Mouse (Mus musculus) bone marrow macrophage, adult 2 months (primary cell): ENCODE data around the gene Slc41a2. TPM values are rescaled to one million over a fixed set of nuclear protein-coding genes. Genes with fewer than 3 reads are reported as not detected.

ENCODE experiments used
- H3K27ac ChIP-seq: 2 replicates; pipeline ENCODE4 v1.5.1; 2012; ENCODE audit warnings: low read depth, low read length; ENCODE audit not compliant: insufficient read depth
- H3K4me1 ChIP-seq: 2 replicates; pipeline ENCODE4 v1.6.1; 2012; ENCODE audit warnings: low read length; ENCODE audit not compliant: control insufficient read depth, insufficient read depth
- H3K4me3 ChIP-seq: 2 replicates; pipeline ENCODE4 v1.5.1; 2012; ENCODE audit warnings: mild to moderate bottlenecking, low read length, moderate library complexity; ENCODE audit not compliant: insufficient read depth
- CTCF ChIP-seq: IDR thresholded peaks from 2 replicates; pipeline ENCODE4 v1.5.1; 2012; ENCODE audit warnings: low read depth, mild to moderate bottlenecking, low read length, moderate library complexity
- POLR2A ChIP-seq: IDR thresholded peaks from 2 replicates; pipeline ENCODE4 v1.6.1; 2012; ENCODE audit warnings: mild to moderate bottlenecking, low read depth, low read length, borderline replicate concordance
- polyA plus RNA-seq: library from polyadenylated mRNA; stranded (reverse); fragments of >200 nt; gene quantifications from 2 replicates; pipeline ENCODE4 v1.2.4, GENCODE M21; 2012; ENCODE audit not compliant: missing spikeins, insufficient read depth, insufficient read length

Gene Slc41a2
- polyA plus RNA-seq, 1 experiment: 18.8 TPM

DNA sequence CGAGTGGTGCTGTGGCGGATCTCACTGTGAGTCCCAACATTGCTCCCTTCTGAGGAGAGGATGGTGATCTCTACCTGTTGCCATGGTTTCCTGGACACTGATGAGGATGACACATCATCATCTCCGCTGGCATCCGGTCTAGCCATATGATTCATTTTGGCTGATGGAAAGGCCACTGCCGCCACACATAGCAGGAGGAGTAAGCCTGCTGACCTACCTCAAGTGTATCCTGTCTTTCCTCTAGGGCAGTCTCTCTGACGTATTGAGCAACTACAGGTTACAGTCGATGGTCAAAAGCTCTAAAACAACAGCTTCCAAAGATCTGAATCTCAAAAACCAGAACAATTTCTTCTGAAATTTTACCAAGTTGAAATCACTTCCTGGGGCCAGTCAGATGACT lies 16.8 kb downstream of the Slc41a2 start:
- Histone ChIP-seq H3K27ac (peak overlapping the region; percentile 93), H3K4me1 (peaks cover 38% of the 10 kb centered on the region), H3K4me3 (no peak overlapping the region)
- no peak for TF ChIP-seq POLR2A
- TF ChIP-seq CTCF: no peak

DNA sequence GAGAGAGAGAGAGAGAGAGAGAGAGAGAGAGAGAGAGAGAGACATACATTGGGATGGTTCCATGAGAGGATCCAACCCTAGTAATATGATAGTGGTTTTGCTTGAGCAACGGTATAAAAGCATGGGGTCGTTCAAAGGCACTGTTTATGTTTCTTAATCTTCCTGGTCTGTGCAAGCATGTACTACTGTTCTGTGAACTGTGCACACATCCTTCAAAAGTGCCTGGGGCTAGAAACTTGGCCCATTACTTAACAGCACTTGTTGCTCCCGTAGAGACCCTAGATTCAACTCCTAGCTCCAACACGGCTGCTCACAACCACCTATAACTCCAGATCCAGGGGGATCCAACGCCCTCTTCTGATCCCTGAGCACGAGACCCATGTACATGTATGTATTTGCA lies 17.3 kb downstream of the Slc41a2 start:
- peaks cover 42% of the 10 kb centered on the region for H3K4me1 ChIP-seq
- no peak overlapping the region for H3K4me3 ChIP-seq
- TF ChIP-seq POLR2A (no peak), CTCF (no peak)
- peak overlapping the region; percentile 93 for H3K27ac ChIP-seq

DNA sequence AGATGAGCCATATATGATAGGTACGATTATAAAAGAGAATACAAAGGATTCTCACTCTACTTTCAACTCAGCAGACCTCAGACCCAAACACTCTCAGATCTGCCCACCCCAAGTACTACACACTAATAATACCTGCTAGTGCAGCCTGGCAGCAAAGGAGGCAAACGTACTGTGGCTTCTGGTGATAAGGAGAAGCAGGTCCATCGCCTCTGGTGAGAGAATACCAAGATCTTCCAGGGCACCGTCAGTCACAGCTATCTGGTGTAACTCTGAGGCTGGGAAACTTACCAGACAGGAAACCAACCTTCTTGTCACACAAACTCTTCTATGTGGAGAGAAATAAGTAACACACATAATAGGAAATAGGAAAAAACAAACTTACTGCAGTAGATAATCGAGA lies 24.6 kb downstream of the Slc41a2 start:
- H3K4me3 ChIP-seq: no peak overlapping the region
- TF ChIP-seq CTCF (no peak), POLR2A (no peak)
- H3K27ac ChIP-seq: no peak overlapping the region
- peaks cover 8% of the 10 kb centered on the region for H3K4me1 ChIP-seq

DNA sequence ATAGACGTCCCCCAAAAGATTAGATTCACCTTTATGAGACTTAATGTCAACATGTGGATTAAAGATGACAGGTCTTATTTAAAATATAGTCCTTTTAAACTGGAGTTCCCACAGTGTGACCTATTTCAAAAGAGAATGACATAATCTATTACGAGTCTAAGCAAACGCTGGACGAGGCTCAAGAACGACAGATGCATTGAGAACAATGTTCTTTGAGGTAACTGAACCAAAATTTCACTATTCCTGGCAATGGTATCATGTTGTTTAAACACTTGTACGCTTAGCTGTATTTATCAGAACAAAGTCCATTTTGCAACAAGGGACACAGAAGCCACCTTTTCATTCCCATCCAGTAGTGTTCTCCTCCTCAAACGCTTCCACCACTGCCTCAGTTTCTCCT lies 27.3 kb downstream of the Slc41a2 start:
- Histone ChIP-seq H3K4me1 (peaks cover 3% of the 10 kb centered on the region), H3K4me3 (no peak overlapping the region), H3K27ac (no peak overlapping the region)
- TF ChIP-seq POLR2A (no peak), CTCF (no peak)

DNA sequence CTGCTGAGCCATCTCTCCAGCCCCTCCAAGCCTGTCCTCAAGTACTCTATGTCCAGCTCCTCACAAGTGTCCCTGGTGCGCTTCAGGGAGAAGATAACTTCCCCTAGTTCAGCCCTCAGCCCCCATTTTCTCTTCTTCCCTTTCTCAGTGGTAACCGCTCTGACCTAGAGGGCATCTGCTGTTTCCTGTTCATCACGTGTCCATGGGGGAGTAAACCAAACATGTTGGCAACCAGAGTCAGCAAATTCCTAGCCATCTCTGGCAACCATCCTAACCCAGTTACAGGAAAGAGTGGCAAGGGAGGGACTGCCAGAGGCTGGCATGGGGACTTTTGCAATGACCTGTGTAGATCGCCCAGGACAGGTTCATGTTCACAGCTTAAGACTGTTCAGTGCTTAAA lies 36.0 kb downstream of the Slc41a2 start:
- Histone ChIP-seq H3K27ac (peak overlapping the region; percentile 99), H3K4me1 (peaks cover 34% of the 10 kb centered on the region), H3K4me3 (peak overlapping the region; percentile 32)
- TF ChIP-seq CTCF (no peak), POLR2A (no peak)

DNA sequence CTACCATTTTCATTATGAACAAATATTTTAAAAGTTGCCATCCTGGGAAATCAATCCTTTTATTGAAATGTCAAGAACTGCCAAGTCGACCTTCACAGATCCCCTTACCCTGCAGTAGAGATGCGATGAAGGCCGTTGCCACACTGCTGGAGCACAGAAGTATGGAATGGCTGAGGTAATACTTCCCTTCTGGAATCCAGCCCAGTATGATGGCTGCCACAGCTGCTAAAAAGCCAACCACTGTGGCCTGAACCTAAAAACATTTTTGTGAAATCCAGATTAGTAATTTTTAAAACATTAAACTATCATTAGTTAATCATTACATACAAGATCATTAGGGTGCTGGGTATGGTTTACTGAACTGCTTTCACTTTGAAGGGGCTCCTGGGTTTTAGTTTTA lies 36.6 kb downstream of the Slc41a2 start:
- H3K4me1 ChIP-seq: peaks cover 34% of the 10 kb centered on the region
- H3K4me3 ChIP-seq: no peak overlapping the region; the same call in 1 of the 2 replicates
- no peak for TF ChIP-seq POLR2A
- no peak for TF ChIP-seq CTCF
- H3K27ac ChIP-seq: peak overlapping the region; percentile 99

DNA sequence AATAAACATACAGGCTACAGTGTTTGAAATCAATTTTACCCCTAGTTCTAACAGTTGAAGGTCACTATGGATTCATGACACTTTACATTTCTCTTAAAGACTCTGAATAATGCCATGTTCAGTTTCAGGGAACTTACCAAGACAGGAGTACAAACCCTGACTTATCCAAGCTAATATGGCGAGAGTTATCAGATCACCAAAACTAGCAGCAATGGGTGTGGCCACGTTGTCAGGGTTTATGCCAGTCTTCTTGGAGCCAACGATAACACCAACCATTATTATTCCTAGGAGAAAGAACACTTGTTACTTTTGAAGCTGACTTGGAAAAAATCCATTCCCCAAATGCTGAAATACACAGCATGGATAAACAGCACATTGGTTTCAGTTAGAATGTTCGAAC lies 40.7 kb downstream of the Slc41a2 start:
- Histone ChIP-seq H3K4me1 (peaks cover 28% of the 10 kb centered on the region), H3K4me3 (no peak overlapping the region), H3K27ac (no peak overlapping the region)
- TF ChIP-seq POLR2A: no peak
- no peak for TF ChIP-seq CTCF

- Histone ChIP-seq H3K27ac (no peak overlapping the region), H3K4me3 (no peak overlapping the region), H3K4me1 (peaks cover 13% of the 10 kb centered on the region)
- TF ChIP-seq CTCF: no peak
- no peak for TF ChIP-seq POLR2A
These were observed 42.9 kb downstream of the Slc41a2 start for GRCm38 (mm10) chr10:83294746-83295145.

DNA sequence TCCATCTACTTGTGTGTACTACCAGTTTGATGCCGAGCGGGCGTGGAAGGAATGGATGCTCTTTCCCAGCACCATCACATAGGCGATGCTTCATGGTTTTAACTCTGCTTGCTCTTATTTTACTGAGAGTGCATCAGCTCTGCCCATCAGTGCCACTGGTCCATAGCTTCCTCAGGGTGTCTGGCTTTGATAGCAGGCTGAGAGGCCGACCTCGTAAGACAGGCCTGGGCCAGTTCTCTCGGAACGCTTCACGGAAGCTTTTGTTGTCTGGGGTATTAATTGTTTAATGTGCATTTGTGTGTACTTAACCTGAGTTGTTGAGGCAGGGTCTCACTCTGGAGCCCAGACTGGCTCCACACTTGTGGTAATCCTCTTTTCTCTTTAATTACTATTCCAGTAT lies 44.3 kb downstream of the Slc41a2 start:
- TF ChIP-seq POLR2A (no peak), CTCF (no peak)
- Histone ChIP-seq H3K4me1 (peaks cover 5% of the 10 kb centered on the region), H3K4me3 (no peak overlapping the region), H3K27ac (no peak overlapping the region)

DNA sequence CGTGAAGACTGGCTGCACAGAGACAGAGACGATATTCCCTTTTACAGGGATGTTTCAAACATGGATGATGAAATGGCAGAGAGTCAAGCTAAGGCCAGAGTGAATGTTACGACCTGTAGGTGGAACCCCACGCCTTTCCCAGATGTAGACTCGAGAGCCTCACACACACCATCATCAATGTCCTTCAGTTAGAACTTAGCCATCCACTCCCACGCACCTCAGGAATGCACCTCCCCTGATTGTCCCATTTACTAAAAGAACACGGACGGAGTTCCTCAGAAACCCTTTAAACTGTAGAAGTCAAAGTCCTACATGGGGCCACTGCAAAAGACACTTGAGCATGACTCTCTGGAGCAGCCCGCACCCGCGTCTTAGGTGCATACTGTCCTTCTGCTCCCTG lies 46.0 kb downstream of the Slc41a2 start:
- no peaks in the 10 kb centered on the region for H3K4me1 ChIP-seq
- H3K27ac ChIP-seq: no peak overlapping the region
- no peak for TF ChIP-seq CTCF
- no peak for TF ChIP-seq POLR2A
- H3K4me3 ChIP-seq: no peak overlapping the region

- no peaks in the 10 kb centered on the region for H3K4me1 ChIP-seq
- no peak overlapping the region for H3K4me3 ChIP-seq
- no peak overlapping the region for H3K27ac ChIP-seq
- TF ChIP-seq POLR2A (no peak), CTCF (no peak)
These were observed 49.9 kb downstream of the Slc41a2 start for GRCm38 (mm10) chr10:83287828-83288227.
